Mouse (Mus musculus) limb, embryonic 12.5 days (tissue): ENCODE data around the gene Memo1. TPM values are rescaled to one million over a fixed set of nuclear protein-coding genes. Genes with fewer than 3 reads are reported as not detected.
"Not testable (repeated sequence)": the region's sequence is repeated elsewhere in the genome, so short reads cannot be mapped to it uniquely, and the experiment has no call there.

ENCODE experiments used
- ATAC-seq: fragments of 200-750 bp; cut with Nextera tagmentation; 2 replicates; pipeline ENCODE4 v1.8.0; 2017; ENCODE audit warnings: low read depth, moderate TSS enrichment; ENCODE audit not compliant: insufficient number of reproducible peaks, insufficient read depth, low FRiP score, low TSS enrichment
- H3K27ac ChIP-seq: fragments of 300-500 bp; sonication (generic); 2 replicates; pipeline ENCODE4 v1.5.1; 2016; ENCODE audit warnings: mild to moderate bottlenecking, moderate library complexity
- H3K27me3 ChIP-seq: fragments of 300-500 bp; sonication (generic); 2 replicates; pipeline ENCODE4 v1.6.1; 2016; ENCODE audit warnings: mild to moderate bottlenecking, moderate library complexity
- H3K36me3 ChIP-seq: fragments of 300-500 bp; sonication (generic); 2 replicates; pipeline ENCODE4 v1.6.1; 2016; ENCODE audit warnings: mild to moderate bottlenecking, moderate library complexity
- H3K4me1 ChIP-seq: fragments of 300-500 bp; sonication (generic); replicated peaks from 2 replicates; pipeline ENCODE4 v1.6.1; 2016
- H3K4me2 ChIP-seq: fragments of 300-500 bp; sonication (generic); 2 replicates; pipeline ENCODE4 v1.6.1; 2016; ENCODE audit warnings: mild to moderate bottlenecking, moderate library complexity
- H3K4me3 ChIP-seq: fragments of 300-500 bp; sonication (generic); replicated peaks from 2 replicates; pipeline ENCODE4 v1.5.1; 2016; ENCODE audit warnings: mild to moderate bottlenecking
- H3K9ac ChIP-seq: fragments of 300-500 bp; sonication (generic); replicated peaks from 2 replicates; pipeline ENCODE4 v1.6.1; 2016; ENCODE audit warnings: mild to moderate bottlenecking, moderate library complexity
- H3K9me3 ChIP-seq: fragments of 300-500 bp; sonication (generic); 2 replicates; pipeline ENCODE4 v1.6.1; 2016; ENCODE audit warnings: mild to moderate bottlenecking, moderate library complexity
- WGBS: fragments of 180-500 bp; shearing (Covaris S2); methylation state at CpG from one replicate; pipeline ENCODE4 v1.1.7; 2016; 5-methylcytosine and 5-hydroxymethylcytosine counted together
- polyA plus RNA-seq: library from polyadenylated mRNA; unstranded; fragments of >200 nt; fragmentation: Nextera tagmentation; extraction: Ambion mirVana; gene quantifications from 2 replicates; pipeline ENCODE4 v1.2.1, GENCODE M21; 2016

The Memo1 gene
- polyA plus RNA-seq: 77.7 and 80.1 TPM in 2 replicates

DNA sequence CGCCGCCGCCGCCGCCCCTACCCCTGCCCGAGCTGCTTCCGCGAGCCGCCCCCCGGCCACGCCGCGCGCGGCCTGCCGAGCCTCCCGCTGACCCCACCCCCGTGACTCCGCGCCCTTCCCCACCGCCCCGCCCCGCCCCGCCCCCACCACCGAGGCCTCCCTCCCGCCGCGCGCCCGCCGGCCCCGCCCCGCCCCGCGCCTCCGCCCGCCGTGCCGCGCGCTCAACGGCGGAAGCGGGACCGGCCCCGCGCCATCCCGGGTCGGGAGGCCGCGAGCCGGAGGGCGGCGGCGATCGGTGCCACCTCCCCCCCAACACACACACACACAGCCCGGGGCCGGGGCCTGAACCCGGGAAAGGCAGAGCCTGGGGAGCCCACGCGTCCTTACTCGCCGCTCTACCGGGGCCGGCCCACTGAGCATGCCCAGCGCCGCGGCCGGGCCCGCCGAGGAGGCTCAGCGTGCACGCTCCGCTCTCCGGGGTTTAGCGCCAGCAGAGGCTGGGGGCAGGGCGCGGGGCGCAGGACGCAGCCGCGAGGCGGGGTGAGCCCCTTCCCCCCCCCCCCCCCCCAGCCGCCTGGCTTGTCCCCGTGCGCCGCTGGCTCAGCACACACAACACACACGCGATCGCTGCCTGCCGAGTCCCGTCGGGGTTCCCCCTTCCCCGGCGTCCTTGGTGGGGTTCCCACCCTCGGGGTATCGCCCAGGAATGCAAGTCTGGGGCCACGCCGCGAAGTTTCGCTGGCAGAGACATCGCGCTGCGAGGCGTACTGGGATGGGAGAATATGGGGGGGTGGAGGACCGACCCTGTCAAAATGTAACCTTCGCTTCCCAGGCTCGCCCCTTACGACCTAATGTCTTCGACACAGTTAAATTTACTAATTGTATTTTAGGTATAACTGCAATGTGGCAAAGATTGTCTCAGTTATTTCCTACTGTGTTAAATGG is at the start of gene Memo1:
TSS of gene Memo1 (minus strand) at position 496 of the 945 bp plus-strand sequence.
- H3K9me3 ChIP-seq: no peaks in the 10 kb centered on the region
- peaks cover 28% of the 10 kb centered on the region for H3K36me3 ChIP-seq
- peak within 1 kb of the TSS; percentile 72 for H3K4me2 ChIP-seq
- peak; percentile 86 for ATAC-seq
- peak within 1 kb of the TSS; percentile 98 for H3K27ac ChIP-seq
- peak within 1 kb of the TSS; percentile 89 for H3K9ac ChIP-seq
- H3K27me3 ChIP-seq: no peaks in the 10 kb centered on the region
- peaks cover 24% of the 10 kb centered on the region for H3K4me1 ChIP-seq
- peak within 1 kb of the TSS; percentile 91 for H3K4me3 ChIP-seq
- 0% methylated on average over 43 of the region's 110 CpGs for WGBS

DNA sequence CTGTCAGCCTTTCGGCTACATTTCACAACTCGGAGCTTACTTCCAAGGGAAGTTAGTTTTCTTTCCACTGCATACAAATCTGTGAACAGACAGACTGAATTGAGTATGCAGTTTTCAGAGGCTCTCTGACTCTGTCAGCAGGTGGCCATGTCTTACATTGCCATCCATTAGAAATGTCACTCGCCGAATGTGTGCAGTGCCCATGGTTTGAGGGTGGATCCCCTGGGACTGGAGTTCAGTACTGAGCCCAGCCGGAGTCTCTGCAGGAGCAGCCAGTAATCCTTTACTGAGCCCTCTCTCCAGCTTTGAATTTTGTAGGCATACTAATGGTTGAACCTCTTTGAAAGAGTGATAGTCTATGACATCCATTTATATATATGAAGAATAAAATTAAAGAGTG is 45.8 kb upstream of the Memo1 start:
- no peak overlapping the region for H3K4me3 ChIP-seq

DNA sequence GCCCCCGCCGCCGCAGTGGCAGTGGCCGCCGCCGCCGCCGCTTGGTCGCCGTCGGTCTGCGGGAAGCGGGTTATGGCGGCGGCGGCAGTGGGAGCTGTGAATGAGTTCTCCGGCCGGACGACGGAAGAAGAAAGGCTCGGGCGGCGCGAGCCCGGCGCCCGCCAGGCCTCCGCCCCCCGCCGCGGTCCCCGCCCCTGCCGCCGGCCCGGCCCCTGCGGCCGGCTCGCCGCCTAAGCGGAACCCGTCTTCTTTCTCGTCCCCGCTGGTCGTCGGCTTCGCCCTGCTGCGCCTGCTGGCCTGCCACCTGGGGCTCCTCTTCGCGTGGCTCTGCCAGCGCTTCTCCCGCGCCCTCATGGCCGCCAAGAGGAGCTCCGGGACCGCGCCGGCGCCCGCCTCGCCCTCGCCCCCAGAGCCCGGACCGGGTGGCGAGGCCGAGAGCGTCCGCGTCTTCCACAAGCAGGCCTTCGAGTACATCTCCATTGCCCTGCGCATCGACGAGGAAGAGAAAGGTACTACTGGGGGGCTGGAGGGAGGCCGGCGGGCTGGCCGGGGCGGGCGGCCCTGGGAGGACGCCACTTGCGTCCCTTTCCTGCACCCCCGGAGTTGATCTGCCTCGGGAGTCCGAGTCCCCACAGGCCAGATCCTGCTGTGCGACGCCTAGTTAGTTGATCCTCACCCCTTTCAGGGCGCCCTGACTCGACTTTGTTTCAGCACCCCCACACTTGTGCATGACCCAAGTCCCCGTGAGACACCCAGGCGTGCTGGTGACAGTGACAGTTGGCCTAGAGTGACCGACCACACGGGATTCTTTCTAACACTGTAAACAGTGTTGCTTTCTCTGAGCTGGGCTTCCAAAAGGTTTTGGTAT is 43.9 kb upstream of the Memo1 start, which contains the start of gene Spast:
TSS of gene Spast (plus strand) at position 51 of the 868 bp plus-strand sequence.
- H3K27me3 ChIP-seq: no peaks in the 10 kb centered on the region
- H3K36me3 ChIP-seq: peaks cover 8% of the 10 kb centered on the region; the same call in 1 of the 2 replicates
- peaks cover 25% of the 10 kb centered on the region for H3K4me1 ChIP-seq
- peak within 1 kb of the TSS; percentile 98 for H3K9ac ChIP-seq
- peak within 1 kb of the TSS; percentile 97 for H3K27ac ChIP-seq
- peak within 1 kb of the TSS; percentile 75 for H3K4me2 ChIP-seq
- under 1% methylated on average over 88 of the region's 90 CpGs for WGBS
- peak; percentile 67 for ATAC-seq
- H3K9me3 ChIP-seq: 0 out of 2 replicates have a peak, but pooled peaks cover 6% of the 10 kb centered on the region
- peak within 1 kb of the TSS; percentile 96 for H3K4me3 ChIP-seq

More for the DNA sequence above, 45.8 kb upstream of the Memo1 start:
- H3K27ac ChIP-seq: no peak overlapping the region
- H3K9ac ChIP-seq: no peak overlapping the region
- peak overlapping the region; percentile 75 for H3K4me2 ChIP-seq
- no peaks in the 10 kb centered on the region for H3K27me3 ChIP-seq
- H3K36me3 ChIP-seq: peaks cover 8% of the 10 kb centered on the region; the same call in 1 of the 2 replicates
- no peak for ATAC-seq
- H3K4me1 ChIP-seq: peaks cover 25% of the 10 kb centered on the region
- 0 out of 2 replicates have a peak, but pooled peaks cover 10% of the 10 kb centered on the region for H3K9me3 ChIP-seq
- 73% methylated on average over 5 of the region's 5 CpGs for WGBS

DNA sequence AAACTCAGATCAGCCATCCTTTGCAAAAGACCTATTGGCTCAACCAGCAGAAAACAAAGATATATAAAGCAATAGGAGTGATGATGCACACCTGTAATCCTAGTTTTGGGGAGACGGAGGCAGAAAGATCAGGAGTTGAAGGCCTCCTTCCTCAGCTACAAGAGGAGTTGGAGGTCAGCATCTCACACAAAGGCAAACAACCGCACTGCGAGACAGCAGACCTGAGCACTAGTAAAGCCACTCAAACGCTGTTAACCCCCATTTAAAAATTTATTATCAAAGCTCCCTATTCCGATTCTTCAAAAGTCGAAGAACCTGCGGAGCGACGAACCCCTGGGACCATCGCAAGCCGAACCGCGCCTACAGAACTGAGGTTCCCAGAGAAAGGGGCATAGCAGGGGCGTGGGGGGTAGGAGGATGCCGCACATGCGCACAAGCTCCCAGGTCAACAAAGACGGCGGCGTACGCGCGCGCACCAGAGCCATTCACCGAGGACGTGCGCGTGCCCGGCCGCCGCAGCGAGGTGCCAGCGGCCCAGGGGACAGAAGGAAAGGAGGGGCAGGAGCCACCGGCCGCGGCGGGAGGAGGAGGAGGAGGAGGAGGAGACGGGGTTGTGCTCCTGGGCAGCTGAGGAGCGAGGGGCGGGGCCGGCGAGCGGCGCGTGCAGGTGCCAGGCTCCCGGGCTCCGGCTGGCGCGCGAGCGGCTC is 43.1 kb upstream of the Memo1 start:
- under 1% methylated on average over 38 of the region's 50 CpGs for WGBS
- peaks cover 25% of the 10 kb centered on the region for H3K4me1 ChIP-seq
- peak overlapping the region; percentile 96 for H3K4me3 ChIP-seq
- H3K27me3 ChIP-seq: no peaks in the 10 kb centered on the region
- ATAC-seq: peak; percentile 89
- peak overlapping the region; percentile 97 for H3K27ac ChIP-seq
- peaks cover 8% of the 10 kb centered on the region; the same call in 1 of the 2 replicates for H3K36me3 ChIP-seq
- peak overlapping the region; percentile 75 for H3K4me2 ChIP-seq
- peak overlapping the region; percentile 98 for H3K9ac ChIP-seq
- no peaks in the 10 kb centered on the region for H3K9me3 ChIP-seq

DNA sequence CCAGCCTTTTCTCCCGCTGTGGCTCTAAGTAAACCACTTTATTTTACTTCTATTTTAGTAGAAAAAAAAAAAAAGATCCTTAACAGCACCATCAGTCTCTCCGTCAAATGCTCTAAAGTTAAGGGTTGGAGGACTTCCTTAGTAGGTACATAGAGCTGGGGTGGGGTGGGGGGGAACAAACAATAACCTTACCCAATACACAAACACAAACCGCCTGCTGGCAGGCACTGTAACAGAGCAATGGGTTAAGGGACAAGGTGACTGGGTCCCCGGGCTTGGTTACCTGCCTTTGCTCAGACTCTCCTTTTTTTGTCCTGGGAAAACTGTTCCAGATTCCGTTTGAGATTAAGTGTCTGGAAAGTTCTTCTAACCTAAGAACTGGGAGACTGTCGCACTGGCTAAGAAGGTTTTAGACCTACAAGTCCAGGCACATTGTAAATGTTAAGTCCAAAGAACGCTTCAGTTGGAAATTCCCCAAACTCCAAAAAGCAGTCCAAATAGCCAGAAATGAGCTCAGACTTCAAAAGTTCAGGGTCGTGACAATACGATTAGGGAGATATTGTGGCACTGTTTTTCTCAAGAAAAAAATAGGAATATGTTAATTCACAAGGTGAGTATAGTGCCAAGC is 35.8 kb upstream of the Memo1 start:
- Histone ChIP-seq H3K27ac (no peak overlapping the region), H3K4me1 (no peaks in the 10 kb centered on the region), H3K36me3 (no peaks in the 10 kb centered on the region), H3K4me3 (no peak overlapping the region), H3K27me3 (no peaks in the 10 kb centered on the region), H3K9ac (no peak overlapping the region), H3K9me3 (no peaks in the 10 kb centered on the region), H3K4me2 (no peak overlapping the region)
- no peak for ATAC-seq
- 81% methylated on average over 9 of the region's 9 CpGs for WGBS

DNA sequence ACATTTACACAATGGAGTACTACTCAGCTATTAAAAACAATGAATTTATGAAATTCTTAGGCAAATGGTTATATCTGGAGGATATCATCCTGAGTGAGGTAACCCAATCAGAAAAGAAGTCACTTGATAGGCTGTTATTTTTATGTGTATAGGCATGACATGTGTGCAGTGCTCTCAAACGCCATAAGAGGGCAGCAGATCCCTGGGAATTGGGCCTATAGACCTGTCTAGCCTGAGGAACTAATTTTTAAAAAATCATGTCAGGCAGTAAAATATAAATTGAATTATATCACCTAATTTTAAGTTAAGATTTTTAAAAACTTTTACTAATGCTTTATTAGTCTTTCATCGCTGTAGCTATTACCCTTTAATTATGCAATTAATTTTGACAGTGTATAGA is 32.8 kb upstream of the Memo1 start:
- not testable (repeated sequence) for H3K36me3 ChIP-seq, H3K4me1 ChIP-seq, H3K27ac ChIP-seq, ATAC-seq, H3K9ac ChIP-seq, H3K9me3 ChIP-seq, H3K27me3 ChIP-seq, H3K4me3 ChIP-seq, H3K4me2 ChIP-seq
- WGBS: 48% methylated on average over 2 of the region's 2 CpGs

DNA sequence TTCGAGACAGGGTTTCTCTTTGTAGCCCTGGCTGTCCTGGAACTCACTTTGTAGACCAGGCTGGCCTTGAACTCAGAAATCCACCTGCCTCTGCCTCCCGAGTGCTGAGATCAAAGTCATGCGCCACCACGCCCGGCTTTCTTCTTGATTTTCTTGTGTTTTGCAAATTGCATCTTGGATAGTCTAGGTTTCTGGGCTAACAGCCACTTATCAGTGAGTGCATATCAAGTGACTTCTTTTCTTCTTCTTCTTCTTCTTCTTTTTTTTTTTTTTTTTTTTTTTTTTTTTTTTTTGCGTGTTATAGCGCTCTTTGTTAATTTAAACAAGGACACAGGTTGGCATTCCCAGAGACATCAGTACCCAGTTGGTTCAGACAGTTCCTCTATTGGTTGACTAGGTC is 31.9 kb upstream of the Memo1 start:
- not testable (repeated sequence) for H3K4me3 ChIP-seq, H3K9me3 ChIP-seq, H3K27ac ChIP-seq, H3K27me3 ChIP-seq, H3K4me1 ChIP-seq, H3K9ac ChIP-seq, H3K4me2 ChIP-seq, ATAC-seq, H3K36me3 ChIP-seq
- WGBS: 85% methylated on average over 7 of the region's 7 CpGs

DNA sequence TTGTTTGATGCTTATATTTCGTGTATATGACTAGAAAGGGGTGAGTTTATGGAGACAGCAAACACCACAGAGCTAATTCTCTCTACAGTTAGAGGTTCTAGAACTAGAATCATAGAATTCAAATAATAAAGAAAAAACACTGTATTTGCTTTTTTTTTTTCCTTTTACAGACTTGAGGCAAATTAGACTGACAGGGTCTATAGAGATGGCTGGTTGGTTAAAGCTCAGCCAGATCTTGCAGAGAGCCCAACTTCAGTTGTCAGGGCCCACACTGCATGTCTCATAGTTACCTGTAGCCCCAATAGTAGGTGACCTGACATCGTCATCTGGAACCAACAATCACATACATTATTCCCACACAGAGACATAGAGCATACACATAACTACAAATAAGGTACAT is 28.5 kb upstream of the Memo1 start, which contains the start of gene Dpy30:
TSS of gene Dpy30 (minus strand) at position 101 of the 400 bp plus-strand sequence.
- no peak within 1 kb of the TSS for H3K4me3 ChIP-seq
- no peaks in the 10 kb centered on the region for H3K4me1 ChIP-seq
- no peak within 1 kb of the TSS for H3K9ac ChIP-seq
- 76% methylated on average over 2 of the region's 2 CpGs for WGBS
- no peak within 1 kb of the TSS for H3K4me2 ChIP-seq
- H3K27ac ChIP-seq: no peak within 1 kb of the TSS
- ATAC-seq: no peak
- no peaks in the 10 kb centered on the region for H3K36me3 ChIP-seq
- no peaks in the 10 kb centered on the region for H3K27me3 ChIP-seq
- no peaks in the 10 kb centered on the region for H3K9me3 ChIP-seq

DNA sequence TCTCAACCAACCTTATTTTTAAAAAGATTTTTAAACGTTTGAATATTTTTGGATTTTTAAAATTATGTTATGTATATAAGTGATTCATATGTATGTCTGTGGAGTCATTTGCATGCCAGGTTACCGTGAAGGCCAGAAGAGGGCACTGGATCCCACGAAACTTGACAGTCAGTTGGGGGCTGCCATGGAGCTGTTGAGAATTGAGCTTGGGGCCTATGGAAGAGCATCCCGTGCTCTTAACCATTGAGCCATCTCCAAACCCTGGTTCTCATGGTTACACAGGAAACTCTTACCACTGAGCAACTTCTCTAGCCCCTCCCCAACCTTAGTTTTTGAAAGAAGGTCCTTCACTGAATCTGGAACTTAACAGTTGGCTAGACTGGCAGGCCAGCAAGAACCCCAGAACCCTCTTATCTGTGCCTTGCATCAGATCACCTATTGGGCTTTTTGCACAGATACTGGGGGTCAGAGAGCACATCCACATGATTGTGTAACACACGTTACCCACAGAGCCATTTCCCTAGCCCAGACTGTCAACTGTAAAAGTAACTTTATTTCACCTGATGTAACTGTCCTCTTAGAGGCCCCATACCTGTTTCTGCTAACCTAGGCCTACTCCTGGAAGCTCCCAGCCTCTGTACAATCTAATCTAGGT is 27.2 kb upstream of the Memo1 start:
- Histone ChIP-seq H3K27me3 (no peaks in the 10 kb centered on the region), H3K9me3 (no peaks in the 10 kb centered on the region), H3K4me2 (no peak overlapping the region), H3K36me3 (no peaks in the 10 kb centered on the region), H3K4me3 (no peak overlapping the region), H3K27ac (no peak overlapping the region), H3K4me1 (no peaks in the 10 kb centered on the region), H3K9ac (no peak overlapping the region)
- WGBS: 63% methylated on average over 5 of the region's 5 CpGs
- ATAC-seq: no peak

DNA sequence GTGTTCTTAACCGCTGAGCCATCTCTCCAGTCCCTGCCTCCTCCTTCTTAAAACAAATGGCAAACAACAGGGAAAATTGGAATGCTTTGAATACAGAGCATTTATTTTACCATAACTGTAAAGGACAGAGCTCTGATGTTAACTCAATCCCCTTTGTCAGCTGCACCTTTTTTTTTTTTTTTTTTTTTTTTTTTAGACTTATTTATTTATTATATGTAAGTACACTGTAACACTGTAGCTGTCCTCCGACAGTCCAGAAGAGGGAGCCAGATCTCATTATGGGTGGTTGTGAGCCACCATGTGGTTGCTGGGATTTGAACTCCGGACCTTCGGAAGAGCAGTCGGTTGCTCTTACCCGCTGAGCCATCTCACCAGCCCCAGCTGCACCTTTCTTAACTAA is 23.4 kb upstream of the Memo1 start:
- WGBS: 96% methylated on average over 6 of the region's 6 CpGs

More for the DNA sequence above, 23.4 kb upstream of the Memo1 start:
- Histone ChIP-seq H3K36me3 (peaks cover 6% of the 10 kb centered on the region; the same call in 1 of the 2 replicates), H3K9ac (no peak overlapping the region), H3K9me3 (no peaks in the 10 kb centered on the region), H3K4me1 (peaks cover 16% of the 10 kb centered on the region), H3K27me3 (no peaks in the 10 kb centered on the region), H3K27ac (no peak overlapping the region), H3K4me3 (no peak overlapping the region), H3K4me2 (no peak overlapping the region)
- no peak for ATAC-seq
